Mouse (Mus musculus) right cerebral cortex, postnatal 36 days (tissue): ENCODE data around the gene Wasf2.

ENCODE experiments used
- DNase-seq, 2 experiments: peaks; one replicate each; pipeline ENCODE4 v3.0.0; 2022; ENCODE audit warnings: low spot score in 2 of 2, mixed read lengths in 1 of 2

The Wasf2 gene

DNA sequence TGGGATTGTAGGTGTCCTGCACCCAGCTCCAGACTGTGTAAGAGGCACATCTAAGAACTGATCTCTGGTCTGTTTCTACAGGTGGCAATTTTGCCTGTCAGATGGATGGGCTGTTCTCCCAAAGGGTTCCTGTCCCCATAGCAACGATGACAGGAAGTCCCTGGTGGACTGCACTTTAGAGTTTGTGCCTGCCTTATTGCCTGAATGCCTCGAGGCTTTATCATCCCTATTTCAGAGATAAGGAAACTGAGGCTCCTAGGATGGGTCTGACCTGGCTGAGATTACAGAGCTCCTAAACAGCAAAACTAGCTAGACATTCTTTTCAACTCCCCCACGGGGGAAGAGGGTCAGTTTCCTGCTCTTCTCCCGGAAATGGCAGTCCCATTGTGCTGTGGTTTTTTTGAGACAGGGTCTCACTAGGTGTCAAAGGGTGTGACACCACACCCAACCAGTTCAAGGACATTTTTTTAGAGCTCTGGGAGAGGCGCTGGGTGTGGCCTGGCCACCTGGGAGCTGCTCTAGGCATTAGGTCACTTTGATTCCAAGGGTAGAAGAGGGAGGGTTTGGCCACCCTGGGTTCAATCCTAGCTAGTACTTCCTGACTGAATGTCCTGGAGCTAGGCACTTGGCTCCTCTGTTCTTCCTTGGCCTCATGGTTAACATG is 8.2 kb upstream of the Wasf2 start:
- DNase-seq: no peak

DNA sequence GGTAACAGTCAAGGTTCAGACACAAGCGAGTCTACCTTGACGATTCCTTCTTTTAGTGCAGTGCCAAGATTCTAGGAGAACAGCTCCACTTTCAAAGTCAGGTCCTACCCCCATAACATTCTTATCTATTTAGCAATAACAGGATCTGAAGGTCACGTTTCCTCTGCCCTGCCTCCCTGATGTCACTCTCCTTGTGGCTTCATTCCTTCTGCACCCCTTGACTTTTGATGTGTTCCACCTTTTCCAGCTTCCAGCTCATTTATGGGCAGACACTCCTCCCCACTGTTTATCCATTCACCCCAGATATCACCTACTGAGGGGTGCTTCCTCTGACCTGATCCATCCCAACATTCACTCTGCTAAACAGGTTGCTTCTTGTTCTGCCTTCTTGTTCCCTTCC is 3.2 kb upstream of the Wasf2 start:
- DNase-seq: no peak

DNA sequence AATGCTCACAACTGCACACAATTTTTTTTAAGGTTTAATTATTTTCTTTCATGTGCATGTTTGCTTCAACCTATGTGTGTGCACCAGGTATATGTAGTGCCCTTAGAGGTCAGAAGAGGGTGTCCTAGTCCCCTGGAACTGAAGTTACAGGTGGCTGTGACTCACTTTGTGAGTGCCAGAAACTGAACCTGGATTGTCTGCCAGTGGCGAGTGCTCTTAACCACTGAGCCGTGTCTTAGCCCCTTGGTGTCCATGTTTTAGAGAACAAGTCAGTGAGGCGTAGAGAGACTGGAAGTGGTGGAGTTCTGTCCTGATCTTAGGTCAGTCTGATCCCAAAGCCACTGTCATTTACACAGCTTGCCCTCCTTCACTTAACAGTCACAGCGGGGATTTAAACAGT is 2.4 kb upstream of the Wasf2 start:
- no peak for DNase-seq

DNA sequence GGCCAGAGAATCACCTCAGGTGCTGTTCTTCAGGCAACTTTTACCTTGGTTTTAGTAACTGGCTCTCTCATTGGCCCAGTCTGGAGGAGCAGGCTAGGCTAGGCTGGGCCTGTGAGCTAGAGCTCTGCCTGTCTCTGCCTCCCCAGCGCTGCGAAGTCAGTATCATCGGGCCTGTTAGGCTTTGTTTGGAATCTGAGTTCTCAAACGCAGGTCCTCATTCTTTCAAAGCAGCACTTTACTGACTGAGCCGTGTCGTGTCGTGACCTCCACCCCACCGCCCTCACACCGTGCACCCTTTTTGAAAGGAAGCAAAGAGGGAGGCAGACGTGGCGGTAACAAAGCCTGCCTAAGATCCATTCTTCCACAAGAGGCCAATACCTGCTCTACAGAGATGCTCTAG is 914 bp upstream of the Wasf2 start:
- DNase-seq: no peak

DNA sequence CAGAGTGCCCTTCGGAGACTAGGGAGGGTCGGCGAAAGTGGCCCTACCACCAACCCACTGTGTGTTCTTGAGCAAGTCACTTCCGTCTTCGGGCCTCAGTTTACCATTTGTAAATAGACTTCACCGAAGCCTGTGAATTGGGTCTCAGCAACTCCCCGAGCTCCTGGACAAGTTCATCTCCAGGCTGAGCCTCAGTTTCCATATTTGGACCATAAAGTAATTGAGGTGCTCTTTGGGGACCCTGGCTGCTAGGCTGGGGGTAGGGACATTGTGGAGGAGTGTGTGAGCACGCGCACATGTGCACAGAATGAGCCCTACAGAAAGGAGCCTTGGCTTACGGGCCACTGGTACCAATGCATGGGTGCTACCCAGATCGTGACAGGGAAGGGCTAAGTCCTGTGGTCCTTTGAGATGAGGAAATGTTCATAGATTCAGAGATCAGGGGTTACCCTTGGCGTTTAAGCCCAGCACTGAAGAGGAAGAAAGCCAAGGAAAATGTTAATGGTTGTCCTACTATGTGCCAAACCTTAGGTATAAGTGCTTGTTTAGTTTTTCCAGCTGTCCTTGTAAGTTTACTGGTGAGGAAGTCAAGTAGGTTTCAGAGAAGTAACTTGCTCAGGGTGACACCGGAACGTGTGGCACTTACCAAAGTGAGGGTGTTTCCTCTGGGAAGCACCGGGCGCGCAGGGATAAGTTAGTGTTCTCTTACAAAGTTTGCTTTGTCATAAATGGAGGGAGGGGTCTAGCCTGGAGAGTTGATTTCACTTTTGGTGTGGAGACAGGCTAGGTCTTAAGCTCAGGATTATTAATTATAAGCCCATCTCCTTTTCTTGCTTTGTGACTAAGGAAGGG is 811 bp downstream of the Wasf2 start:
- DNase-seq: no peak

DNA sequence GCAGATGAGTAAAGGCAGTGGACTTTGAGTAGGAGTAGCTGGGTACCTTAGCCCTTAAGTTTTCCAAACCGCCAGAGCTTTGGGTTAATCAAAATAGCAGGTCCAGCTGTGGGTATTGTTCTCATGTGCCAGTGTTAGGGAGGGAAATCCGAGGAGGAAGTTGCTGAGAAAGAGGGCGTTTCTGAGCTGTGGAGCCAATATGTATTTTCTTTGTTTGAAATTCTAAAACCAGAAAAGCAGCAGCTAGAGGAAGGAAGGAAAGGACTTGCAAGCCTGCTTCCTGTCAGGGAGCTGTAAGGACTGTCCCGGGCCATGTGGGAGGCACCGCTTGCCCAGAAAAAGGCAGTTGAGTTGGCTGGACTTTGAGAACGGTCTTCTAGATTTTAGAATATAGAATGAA is 1.7 kb downstream of the Wasf2 start:
- no peak for DNase-seq

DNA sequence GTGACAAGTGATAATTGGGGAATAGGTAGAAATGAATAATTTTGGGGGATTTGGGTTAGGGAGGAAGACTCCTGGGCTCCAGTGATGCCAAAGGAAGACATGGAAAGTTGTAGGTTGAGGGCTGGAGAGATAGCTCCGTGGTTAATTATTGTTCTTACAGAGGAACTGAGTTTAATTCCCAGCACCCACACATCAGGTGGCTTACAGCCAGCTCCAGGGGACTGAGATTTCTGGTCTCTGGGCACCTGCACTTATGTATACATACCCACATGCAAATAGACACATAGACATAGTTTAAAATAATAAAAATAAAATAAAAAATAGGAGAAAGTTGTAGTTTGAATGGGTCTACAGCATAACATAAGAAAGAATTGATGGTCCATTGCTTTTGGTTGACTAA is 6.6 kb downstream of the Wasf2 start:
- DNase-seq: no peak

DNA sequence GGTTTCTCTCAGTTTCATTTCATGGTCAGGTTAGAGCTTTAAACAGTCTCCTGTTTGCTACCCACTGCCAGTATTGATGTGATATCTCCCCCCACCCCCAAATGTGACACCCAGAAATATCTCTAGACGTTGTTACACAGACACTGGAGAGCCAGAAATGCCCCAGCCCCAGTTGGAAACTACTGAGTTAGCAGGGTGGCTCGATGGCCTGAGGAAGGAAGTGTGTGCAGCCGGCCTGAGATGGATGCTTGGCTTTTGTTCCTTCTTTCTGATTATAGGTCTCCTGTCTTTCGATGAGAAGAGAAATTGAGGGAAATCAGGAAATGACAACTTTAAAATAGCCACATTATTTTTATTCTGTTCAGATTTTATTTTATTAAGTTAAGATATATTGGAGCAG is 8.7 kb downstream of the Wasf2 start:
- no peak for DNase-seq

DNA sequence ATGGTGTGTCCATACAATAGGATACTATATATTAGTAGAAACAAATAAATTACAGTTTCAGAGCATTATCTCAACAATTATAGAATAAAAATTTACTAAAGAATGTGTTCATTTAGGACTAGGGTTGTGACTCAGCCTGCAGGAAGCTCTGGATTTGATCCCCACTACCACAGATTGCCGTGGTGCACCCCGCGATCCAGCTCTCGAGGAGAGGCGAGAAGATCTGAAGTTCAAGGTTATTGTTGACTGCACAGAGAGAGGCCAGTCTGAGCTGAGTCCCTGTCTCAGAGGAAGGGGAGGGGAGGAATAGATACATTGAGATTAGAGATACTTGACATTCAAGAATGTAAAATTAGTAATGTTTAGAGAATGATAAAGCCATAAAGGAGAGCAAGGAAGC is 24.7 kb downstream of the Wasf2 start:
- DNase-seq: no peak

DNA sequence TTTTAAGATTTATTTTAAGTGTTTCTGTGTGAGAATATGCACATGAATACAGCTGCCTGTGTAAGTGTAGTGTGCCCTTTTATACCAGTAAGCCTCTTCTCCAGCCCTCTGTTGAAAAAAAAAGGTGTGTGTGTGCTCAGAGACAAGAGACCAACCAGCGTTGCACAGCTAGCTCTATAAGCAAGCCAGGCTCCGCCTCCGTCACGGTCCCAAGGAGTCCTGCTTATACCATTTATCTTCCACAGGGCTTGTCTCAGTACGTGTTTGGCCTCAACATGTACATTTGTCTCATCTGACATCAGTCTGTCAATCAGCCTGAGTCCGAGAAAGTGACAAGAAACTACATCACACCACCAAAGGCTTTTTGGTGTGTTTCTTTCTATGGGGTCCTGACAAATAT is 25.4 kb downstream of the Wasf2 start:
- no peak for DNase-seq

DNA sequence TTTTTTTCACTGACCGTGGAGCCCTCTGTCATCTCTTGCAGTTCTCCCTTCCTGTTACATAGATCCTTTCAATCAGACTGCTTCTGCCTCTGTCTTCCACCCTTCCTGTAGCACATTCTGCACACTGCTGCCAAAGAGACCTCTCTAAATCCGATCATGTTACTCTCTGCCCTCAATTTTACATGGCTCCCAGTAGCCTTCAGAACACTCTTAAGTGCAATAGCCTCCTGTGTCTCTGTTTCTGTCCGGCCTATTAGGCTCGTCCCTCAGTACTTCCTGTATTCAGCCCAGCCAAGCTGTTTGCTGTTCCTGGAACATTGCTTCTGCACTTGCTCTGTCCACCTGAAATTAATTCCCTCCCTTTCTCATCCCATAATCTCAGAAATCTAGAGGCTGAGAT is 26.1 kb downstream of the Wasf2 start:
- no peak for DNase-seq

DNA sequence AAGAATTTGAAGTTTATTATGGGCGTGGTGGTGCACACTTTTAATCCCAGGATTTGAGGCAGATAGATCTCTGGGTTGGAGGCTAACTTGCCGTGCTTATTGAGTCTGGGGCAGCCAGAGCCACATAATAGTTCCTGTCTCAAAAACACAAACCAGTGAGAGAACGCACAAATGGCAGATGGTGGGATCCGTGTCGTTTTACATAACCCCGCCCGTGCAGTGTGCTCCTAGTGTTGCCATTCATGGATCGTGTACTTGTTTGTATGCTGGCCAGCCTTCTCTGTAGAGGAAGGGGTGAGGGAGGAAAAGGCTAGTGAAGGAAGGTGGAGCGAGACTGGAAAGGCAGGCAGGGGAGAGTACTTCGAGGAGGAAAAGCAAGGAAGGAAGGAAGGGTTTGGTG is 26.5 kb downstream of the Wasf2 start:
- no peak for DNase-seq

DNA sequence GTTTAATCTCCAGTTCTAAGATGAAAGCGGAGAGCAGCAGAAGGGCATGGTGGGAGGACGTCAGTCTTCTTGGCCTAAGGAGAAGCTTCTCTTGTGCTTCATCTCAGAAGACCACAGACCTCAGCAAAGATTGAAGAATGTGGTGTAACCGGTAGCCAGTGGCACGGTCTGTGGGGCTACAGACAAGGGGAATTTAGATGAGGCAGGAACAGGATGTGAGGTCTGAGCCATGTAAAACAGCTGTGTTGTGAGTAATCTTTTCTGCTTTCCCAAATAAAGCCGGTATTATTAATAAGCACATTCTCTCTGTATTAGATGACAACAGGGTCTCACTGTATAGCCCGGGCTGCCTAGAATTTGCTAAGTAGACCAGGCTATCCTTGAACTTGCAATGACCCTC is 28.8 kb downstream of the Wasf2 start:
- no peak for DNase-seq

DNA sequence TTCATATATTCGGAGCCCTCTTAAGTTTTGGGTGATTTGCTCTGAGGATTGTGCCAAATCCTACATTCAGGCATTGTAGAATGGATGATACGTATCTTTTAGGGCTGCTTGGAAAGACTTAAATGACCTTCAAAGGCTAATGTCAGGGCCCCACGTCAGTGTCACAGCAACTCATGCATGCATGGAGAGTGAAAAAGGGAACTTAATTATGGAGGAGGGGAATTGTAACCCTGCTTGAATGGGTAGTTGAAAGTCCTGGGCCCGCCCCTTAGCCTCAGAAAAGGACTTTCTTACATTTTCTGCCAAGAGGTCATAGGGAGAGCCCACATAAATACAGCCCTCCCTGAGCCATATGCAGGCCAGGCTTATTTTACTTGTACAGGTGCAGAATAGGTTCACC is 29.3 kb downstream of the Wasf2 start:
- no peak for DNase-seq

DNA sequence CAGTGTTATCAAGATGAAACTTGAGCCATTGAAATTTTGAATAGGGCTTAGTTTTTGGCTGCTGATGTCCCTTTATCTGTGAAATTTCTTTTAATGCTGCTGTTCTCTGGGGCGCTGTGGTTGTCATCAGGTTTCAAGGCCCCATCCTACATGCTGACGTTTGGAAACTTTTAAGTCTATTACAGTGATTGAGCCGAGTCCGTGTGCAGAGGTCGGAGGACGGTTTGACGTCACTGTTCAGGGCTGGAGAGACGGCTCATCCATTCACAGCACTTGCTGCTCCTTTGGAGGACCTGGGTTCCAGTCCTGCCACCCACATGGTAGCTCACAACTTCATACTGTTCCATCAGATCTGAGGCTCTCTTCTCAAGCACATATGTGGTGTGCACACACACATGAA is 29.9 kb downstream of the Wasf2 start:
- DNase-seq: no peak

DNA sequence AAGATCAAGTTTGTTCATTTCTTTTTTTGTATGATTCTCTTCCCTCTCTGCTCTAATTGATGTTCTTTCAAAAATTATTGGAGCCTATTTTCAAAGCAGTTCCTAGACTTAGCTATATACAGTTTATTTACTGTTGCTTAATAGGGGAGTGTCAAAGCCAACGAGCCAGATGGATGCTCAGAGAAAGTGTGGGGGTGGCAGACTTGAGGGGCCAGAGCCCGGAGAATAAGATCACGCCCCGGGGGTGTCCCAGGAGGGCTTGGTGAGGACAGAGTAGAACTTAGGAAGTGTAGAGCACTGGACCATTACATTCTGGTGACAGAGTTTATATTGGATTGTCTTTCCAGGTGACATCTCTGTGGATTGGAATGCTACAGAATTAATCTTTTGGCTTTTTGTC is 30.5 kb downstream of the Wasf2 start:
- DNase-seq: no peak

DNA sequence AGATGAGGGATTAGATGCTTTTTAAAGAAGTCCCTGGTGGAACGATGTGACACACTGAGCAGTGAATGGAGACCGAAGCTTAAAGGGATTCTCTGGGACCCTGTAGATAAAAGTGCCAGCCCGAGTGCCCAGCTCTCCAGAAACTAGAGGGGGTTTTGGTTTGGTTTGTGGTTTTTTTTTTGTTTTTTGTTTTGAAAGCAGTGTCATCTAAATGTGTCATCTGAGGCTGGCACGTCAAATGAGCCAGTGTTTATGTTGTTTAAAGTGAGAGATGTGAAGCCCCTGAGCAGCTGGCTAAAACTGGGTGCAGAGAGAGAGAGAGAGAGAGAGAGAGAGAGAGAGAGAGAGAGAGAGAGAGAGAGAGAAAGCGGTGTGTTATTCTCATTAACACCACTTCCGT is 31.9 kb downstream of the Wasf2 start:
- no peak for DNase-seq

DNA sequence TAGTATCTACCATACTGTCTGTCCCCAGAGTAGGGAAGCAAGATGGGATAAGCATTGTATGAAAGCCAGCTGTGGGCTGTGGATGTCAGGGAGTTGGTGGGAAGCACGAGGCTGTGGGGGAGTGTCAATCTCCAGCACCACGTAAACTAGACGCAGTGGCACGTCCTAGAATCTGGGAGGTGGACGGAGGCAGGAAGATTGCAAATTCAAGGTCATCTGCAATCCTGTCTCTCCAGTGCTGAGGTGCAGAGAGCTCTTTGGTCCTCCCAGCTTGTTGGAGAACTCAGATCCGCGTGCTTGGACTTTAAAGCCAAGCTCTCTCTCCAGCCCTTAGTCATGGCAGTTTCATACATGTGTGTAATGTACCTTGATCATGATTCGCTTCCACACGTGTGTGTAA is 36.5 kb downstream of the Wasf2 start:
- no peak for DNase-seq

DNA sequence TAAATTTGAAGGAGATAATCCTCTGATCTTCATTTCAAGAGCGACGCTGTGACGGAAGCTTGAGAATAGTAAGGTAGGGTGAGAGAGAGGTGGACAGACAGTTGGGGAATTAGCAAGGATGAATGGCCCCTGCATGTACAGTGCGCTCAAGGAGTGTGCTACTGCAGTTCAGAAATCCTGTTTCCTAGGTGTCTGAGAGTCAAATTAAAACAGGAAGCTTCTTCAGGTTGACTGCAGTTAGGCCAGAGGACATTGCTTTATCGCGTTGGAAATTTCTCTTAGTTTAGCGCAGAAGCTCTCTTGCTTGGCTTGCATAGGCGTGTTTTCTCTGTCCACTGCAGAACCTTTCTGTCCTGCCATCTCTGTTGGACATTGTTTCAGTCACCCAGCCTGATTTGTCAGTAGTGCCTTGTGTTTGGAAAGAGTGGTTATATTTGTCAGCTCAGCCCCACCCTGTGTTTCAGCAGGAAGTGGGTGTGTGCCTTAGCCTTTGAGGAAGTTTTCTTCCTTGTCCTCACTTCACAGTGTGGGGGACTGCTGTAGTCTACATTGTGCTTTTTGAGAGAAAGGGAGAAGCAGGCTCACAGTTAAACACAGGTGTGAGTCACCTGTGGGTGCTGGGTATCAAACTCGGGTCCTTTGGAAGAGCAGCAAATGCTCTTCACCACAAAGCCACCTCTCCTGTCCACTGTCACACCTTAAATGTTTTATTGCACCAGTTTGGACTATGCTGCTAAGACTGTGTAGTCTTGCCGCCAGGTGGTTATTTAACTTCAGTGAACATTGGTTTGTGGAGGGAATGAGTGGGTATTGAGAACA is 39.1 kb downstream of the Wasf2 start:
- DNase-seq: no peak

DNA sequence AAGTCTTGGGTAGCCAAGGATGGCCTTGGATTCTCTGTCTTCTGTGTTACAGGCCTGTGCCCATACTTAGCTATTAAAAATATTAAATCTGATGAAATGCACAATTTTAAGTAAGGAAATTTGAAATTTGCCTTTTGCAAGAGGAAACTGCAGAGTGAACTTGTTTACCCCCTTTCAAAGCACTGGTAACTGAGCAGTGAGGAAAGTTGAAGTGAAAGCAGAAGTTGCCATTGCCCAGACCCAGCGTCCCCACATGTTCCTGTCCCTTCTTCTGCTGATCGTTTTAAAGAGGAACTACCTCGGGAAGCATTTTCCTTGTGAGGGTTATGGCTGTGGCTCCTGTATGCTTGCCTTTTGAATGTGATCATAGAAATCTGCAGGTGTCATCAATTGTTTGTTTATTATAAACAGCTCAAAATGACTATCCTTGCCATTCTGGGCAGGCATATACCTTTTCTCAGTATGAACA is 39.8 kb downstream of the Wasf2 start:
- DNase-seq: no peak

DNA sequence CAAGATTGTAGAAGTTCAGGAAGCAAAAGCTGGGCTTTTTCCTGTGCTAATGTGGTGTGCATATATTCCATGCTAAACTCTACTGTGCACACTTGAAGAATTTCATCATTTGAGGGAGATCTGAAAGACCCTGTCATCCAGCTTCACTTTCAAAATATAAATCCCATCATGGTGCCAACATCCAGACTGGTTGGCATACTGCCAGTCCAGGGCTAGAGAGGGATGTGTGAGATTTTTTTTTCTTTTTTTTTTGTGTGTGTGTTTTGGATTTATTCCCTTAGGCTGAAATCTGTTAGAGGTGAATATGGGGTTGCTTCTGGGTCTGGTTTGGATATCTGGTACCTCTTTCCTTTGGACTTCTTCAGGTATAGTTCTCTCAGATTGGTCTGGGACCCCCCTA is 40.3 kb downstream of the Wasf2 start:
- no peak for DNase-seq

DNA sequence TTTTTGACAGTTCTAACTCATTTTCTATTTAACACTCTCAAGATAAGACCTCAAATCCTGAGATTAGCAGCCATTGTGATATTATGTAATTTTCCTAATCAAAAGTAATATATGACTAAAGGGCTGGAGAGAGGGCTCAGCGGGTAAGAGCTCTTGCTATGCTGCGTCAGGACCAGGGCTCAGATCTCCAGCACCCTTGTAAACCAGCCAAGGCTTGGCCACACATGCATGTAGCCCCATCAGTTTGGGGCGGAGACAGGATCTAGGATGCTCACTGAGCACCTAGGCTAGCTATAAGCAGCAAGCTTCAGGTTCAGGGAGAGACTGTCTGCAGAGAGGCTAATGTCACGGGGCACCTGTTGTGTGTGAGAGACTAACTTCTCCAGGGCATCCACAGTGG is 42.1 kb downstream of the Wasf2 start:
- no peak for DNase-seq

DNA sequence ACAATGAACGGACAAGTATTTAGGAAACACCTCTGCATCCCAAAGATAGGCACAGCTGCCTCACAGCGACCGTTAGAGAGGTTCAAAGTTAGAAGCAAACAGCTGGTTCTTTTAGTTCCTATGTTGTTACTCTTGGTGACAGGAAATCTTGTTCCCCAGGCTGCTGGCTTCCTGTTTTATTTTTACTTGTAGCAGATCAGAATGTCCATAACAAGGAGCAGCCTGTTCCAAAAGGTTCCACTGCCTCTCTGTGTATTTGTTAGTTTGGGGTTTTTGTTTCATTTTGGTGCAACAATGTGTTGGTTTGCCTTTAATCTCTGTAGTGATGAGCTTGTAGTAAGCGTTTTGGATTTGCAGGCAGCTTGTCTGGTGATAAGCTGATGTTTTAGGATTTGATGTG is 44.1 kb downstream of the Wasf2 start:
- DNase-seq: no peak
